Comparison of ENCODE assay signal across 24 mouse cellular contexts in the genomic region with DNA sequence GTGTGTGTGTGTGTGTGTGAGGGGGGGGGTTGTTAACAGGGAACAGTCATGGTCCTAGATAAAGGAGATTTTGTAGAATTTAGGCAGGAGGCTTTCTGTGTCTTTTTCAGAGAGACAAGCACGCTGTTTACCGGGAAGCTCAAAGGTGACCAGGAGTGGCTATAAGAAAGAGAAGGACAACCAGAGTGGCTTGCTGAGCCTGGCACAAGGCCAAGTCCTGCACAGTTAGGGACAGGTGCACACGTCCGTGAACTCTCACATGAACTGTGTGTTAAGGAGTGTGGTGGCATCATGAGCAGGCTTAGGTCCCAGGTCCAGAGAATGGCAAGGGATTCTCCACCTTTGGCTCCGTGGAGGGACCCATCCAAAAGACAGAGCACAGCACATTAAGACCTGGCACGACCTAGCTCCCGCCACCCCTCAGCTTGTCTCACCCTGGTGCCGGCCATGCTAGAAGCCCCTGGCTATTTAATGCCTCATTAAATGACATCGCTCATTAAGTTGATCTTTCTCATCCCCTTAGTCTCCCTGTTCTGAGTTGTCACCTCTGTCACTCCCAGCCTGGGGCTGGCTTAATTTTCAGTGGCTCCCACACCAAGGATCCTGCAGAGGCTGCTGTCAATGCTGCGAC. TPM values are rescaled to one million over a fixed set of nuclear protein-coding genes. Genes with fewer than 3 reads are reported as not detected.
DNase-seq lines count a peak whose midpoint lies in the region; ATAC-seq and TF ChIP-seq lines count a peak whose summit lies in the region.
"Had no signal": no experiment of that assay in that cellular context is flagged by ENCODE, and none has a peak within 500 bp of the region (broad histone marks: within the 10 kb centered on the region; RNA-seq: fewer than 3 reads in every experiment).

No protein-coding gene starts in this region.

- no peak for TF ChIP-seq CTCF in midbrain, postnatal 0 days (IDR thresholded peaks at IDR 0.05)

- no peak overlapping the region for H3K4me3 ChIP-seq in midbrain, postnatal 0 days (ENCODE audit: low read depth, low read length)
- no peak overlapping the region for H3K4me3 ChIP-seq in midbrain, embryonic 13.5 days (replicated peaks)
- H3K4me3 ChIP-seq: embryonic facial prominence, embryonic 12.5 days; heart, adult 2 months; hindbrain, embryonic 13.5 days; megakaryocyte, embryonic 14.5 days had no signal

- H3K9me3 ChIP-seq in midbrain, postnatal 0 days (ENCODE audit: low read length): no peaks in the 10 kb centered on the region
- no peaks in the 10 kb centered on the region for H3K9me3 ChIP-seq in midbrain, embryonic 13.5 days
- H3K9me3 ChIP-seq: embryonic facial prominence, embryonic 12.5 days; hindbrain, embryonic 13.5 days; megakaryocyte, embryonic 14.5 days had no signal

- no peak overlapping the region for H3K4me2 ChIP-seq in midbrain, postnatal 0 days (ENCODE audit: low read depth, low read length, poor library complexity, severe bottlenecking)
- no peak overlapping the region for H3K4me2 ChIP-seq in midbrain, embryonic 13.5 days (replicated peaks)
- H3K4me2 ChIP-seq: embryonic facial prominence, embryonic 12.5 days; hindbrain, embryonic 13.5 days; lung, embryonic 14.5 days had no signal

- no peaks in the 10 kb centered on the region for H3K27me3 ChIP-seq in midbrain, postnatal 0 days (ENCODE audit: insufficient read depth, low read length)
- H3K27me3 ChIP-seq in midbrain, embryonic 13.5 days: peaks cover 35% of the 10 kb centered on the region
- H3K27me3 ChIP-seq: embryonic facial prominence, embryonic 12.5 days had no signal

- intact Hi-C loops in heart, postnatal 14 days (cut with DNase I): no loop called here

- DNase-seq in kidney, adult 11 months: peak; percentile 12
- DNase-seq in kidney, adult 9 months: no peak
- peak; percentile 44 for DNase-seq in midbrain, postnatal 0 days (ENCODE audit: low spot score)
- DNase-seq in kidney, postnatal 25 days: peak; percentile 23 to 61
- peak; percentile 89 for DNase-seq in retina, postnatal 1 day
- no peak for DNase-seq in MN1 (ENCODE audit: low spot score)
- no peak for DNase-seq in heart, postnatal 14 days
- DNase-seq: adrenal gland, postnatal 36 days; cerebellum, adult 11-12 months; cerebellum, postnatal 25 days; gastrocnemius, postnatal 36 days; heart, adult 2 months; heart, postnatal 36 days; layer of hippocampus, adult 9-11 months; lung, embryonic 14.5 days; right cerebral cortex, postnatal 25 days; thymus, adult 18-20 months; thymus, postnatal 4 days had no signal

- 66% methylated on average over 10 of the region's 10 CpGs for WGBS in midbrain, postnatal 0 days
- WGBS in midbrain, embryonic 13.5 days: 76% methylated on average over 10 of the region's 10 CpGs

- H3K4me1 ChIP-seq in midbrain, postnatal 0 days (ENCODE audit: insufficient read depth, low read length): 0 out of 2 replicates have a peak, but pooled peaks cover 4% of the 10 kb centered on the region
- peaks cover 17% of the 10 kb centered on the region for H3K4me1 ChIP-seq in midbrain, embryonic 13.5 days (replicated peaks)
- H3K4me1 ChIP-seq: embryonic facial prominence, embryonic 12.5 days; megakaryocyte, embryonic 14.5 days had no signal

- H3K36me3 ChIP-seq in midbrain, postnatal 0 days (ENCODE audit: insufficient read depth, low read length): no peaks in the 10 kb centered on the region
- no peaks in the 10 kb centered on the region for H3K36me3 ChIP-seq in midbrain, embryonic 13.5 days
- H3K36me3 ChIP-seq: embryonic facial prominence, embryonic 12.5 days; hindbrain, embryonic 13.5 days had no signal

- H3K9ac ChIP-seq in midbrain, postnatal 0 days (replicated peaks; ENCODE audit: low read length, poor library complexity, severe bottlenecking): no peak overlapping the region
- H3K9ac ChIP-seq in midbrain, embryonic 13.5 days (replicated peaks): no peak overlapping the region
- H3K9ac ChIP-seq: embryonic facial prominence, embryonic 12.5 days; hindbrain, embryonic 13.5 days; liver, embryonic 14.5 days; lung, embryonic 14.5 days had no signal

- no peak for ATAC-seq in midbrain, postnatal 0 days (ENCODE audit: low FRiP score)
- no peak for ATAC-seq in midbrain, embryonic 13.5 days
- ATAC-seq: CD4-positive, CD25-positive, alpha-beta regulatory T cell, adult 4 months had no signal

- no peak overlapping the region for H3K27ac ChIP-seq in midbrain, postnatal 0 days (ENCODE audit: low read depth, low read length)
- no peak overlapping the region for H3K27ac ChIP-seq in midbrain, embryonic 13.5 days
- H3K27ac ChIP-seq: embryonic facial prominence, embryonic 12.5 days; heart, adult 2 months; hindbrain, embryonic 13.5 days; liver, embryonic 14.5 days had no signal

RNA-seq across cellular contexts. Expression of gene Psmb2, which starts 33.0 kb away (rescaled TPM):
- 196 and 209 TPM in 2 replicates for total RNA-seq in midbrain, postnatal 0 days (2014; rRNA removed)
- 433 and 436 TPM in 2 replicates for polyA plus RNA-seq in midbrain, postnatal 0 days (2015; fragmentation: Nextera tagmentation; extraction: Ambion mirVana)
- 470 and 496 TPM in 2 replicates for polyA plus RNA-seq in midbrain, embryonic 13.5 days (2015; fragmentation: Nextera tagmentation; extraction: Ambion mirVana)
- 100 to 1,000 TPM; 121 to 122 TPM for total RNA-seq in heart, postnatal 14 days (2021)

RNA-seq across cellular contexts. Expression of gene 5730409E04Rik, which starts 34.8 kb away (rescaled TPM):
- 59.0 and 59.4 TPM in 2 replicates for total RNA-seq in midbrain, postnatal 0 days (2014; rRNA removed)
- 24.2 and 29.2 TPM in 2 replicates for polyA plus RNA-seq in midbrain, postnatal 0 days (2015; fragmentation: Nextera tagmentation; extraction: Ambion mirVana)
- 5.4 and 5.8 TPM in 2 replicates for polyA plus RNA-seq in midbrain, embryonic 13.5 days (2015; fragmentation: Nextera tagmentation; extraction: Ambion mirVana)
- total RNA-seq in heart, postnatal 14 days (2021): 1 to 10 TPM; 7.7 to 8.4 TPM

Comparison
In these comparisons a context has a peak if more than half of its experiments do, and no peak if none do; other contexts are left out.
1. DNase-seq: peak in kidney, adult 11 months (single experiment), midbrain, postnatal 0 days (single experiment), kidney, postnatal 25 days (2 of 2) and retina, postnatal 1 day (single experiment); none in kidney, adult 9 months (single experiment), MN1 (single experiment) and heart, postnatal 14 days (0 of 2).